Mouse (Mus musculus): Measurements from ENCODE around the gene Unc13b.

- TF ChIP-seq CTCF (IDR thresholded peaks at IDR 0.05; ENCODE audit: extremely low read depth, insufficient read depth, insufficient read length, insufficient replicate concordance): no peak
- no peak for TF ChIP-seq POLR2A (IDR thresholded peaks at IDR 0.05; ENCODE audit: low read depth, low read length)
These were observed 6.1 kb upstream of the Unc13b start for GRCm38 (mm10) chr4:43052627-43053026.

Data from spleen, adult 2 months (tissue).